Comparison of ENCODE assay signal across 15 mouse cellular contexts in the genomic region with DNA sequence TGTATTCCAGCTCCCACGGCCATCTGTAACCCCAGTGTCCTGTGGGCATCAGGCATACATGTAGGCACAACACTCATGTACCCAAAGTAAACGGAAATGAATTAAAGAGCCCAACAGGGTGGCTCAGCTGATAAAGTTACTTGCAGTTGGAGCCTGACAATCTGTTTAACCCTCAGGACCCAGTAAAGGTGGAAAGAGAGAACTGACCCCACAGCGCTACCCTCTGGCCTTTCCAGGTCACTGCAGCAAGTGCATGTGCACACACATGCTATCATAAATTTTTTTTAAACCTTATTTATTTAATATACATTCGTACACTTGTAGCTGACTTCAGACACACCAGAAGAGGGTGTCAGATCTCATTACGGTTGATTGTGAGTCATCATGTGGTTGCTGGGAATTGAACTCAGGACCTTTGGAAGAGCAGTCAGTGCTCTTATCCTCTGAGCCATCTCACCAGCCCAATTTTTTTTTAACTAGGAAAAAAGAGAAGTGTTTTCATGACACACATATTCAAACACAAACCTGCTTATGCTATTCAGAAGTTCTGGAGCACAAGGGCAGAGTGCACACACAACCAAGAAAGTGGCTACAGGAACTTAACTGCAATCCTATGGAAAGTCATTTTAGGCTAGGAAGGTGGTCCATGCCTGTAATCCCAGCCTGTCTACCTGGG. TPM values are rescaled to one million over a fixed set of nuclear protein-coding genes. Genes with fewer than 3 reads are reported as not detected.
DNase-seq lines count a peak whose midpoint lies in the region; ATAC-seq and TF ChIP-seq lines count a peak whose summit lies in the region.
"Had no signal": no experiment of that assay in that cellular context is flagged by ENCODE, and none has a peak within 500 bp of the region (broad histone marks: within the 10 kb centered on the region; RNA-seq: fewer than 3 reads in every experiment).

No protein-coding gene starts in this region.

- H3K4me3 ChIP-seq in kidney, postnatal 0 days (replicated peaks; ENCODE audit: low read depth, low read length): no peak overlapping the region
- H3K4me3 ChIP-seq in kidney, embryonic 14.5 days (ENCODE audit: low read length): no peak overlapping the region
- H3K4me3 ChIP-seq: heart, embryonic 10.5 days; midbrain, embryonic 15.5 days had no signal

- H3K4me1 ChIP-seq in kidney, postnatal 0 days (replicated peaks; ENCODE audit: insufficient read depth, low read length): no peaks in the 10 kb centered on the region
- H3K4me1 ChIP-seq in kidney, embryonic 14.5 days (ENCODE audit: control insufficient read depth, insufficient read depth, low read length): no peaks in the 10 kb centered on the region
- H3K4me1 ChIP-seq: heart, embryonic 10.5 days; midbrain, embryonic 15.5 days had no signal

- 76% methylated on average over 5 of the region's 5 CpGs for WGBS in kidney, postnatal 0 days
- 83% methylated on average over 5 of the region's 5 CpGs for WGBS in kidney, embryonic 14.5 days

- no peaks in the 10 kb centered on the region for H3K9me3 ChIP-seq in kidney, postnatal 0 days (replicated peaks; ENCODE audit: low read length)
- no peaks in the 10 kb centered on the region for H3K9me3 ChIP-seq in kidney, embryonic 14.5 days (ENCODE audit: control insufficient read depth, low read length)
- H3K9me3 ChIP-seq: heart, embryonic 10.5 days; midbrain, embryonic 15.5 days had no signal

- no peak overlapping the region for H3K4me2 ChIP-seq in kidney, postnatal 0 days (ENCODE audit: low read length)
- no peak overlapping the region for H3K4me2 ChIP-seq in kidney, embryonic 14.5 days (replicated peaks; ENCODE audit: low read depth, low read length)
- H3K4me2 ChIP-seq: midbrain, embryonic 15.5 days had no signal

- no peak overlapping the region for H3K27ac ChIP-seq in kidney, postnatal 0 days
- no peak overlapping the region for H3K27ac ChIP-seq in kidney, embryonic 14.5 days (ENCODE audit: low read depth, low read length)
- H3K27ac ChIP-seq: heart, embryonic 10.5 days; midbrain, embryonic 15.5 days had no signal

- TF ChIP-seq CTCF in kidney, postnatal 0 days (IDR thresholded peaks at IDR 0.05; ENCODE audit: low read depth): peak; percentile 46; the same call in 1 of the 2 replicates

- no peaks in the 10 kb centered on the region for H3K27me3 ChIP-seq in kidney, postnatal 0 days (ENCODE audit: insufficient read depth, low read length)
- H3K27me3 ChIP-seq in kidney, embryonic 14.5 days (ENCODE audit: control insufficient read depth, insufficient read depth, low read length): no peaks in the 10 kb centered on the region
- H3K27me3 ChIP-seq: midbrain, embryonic 15.5 days had no signal

- DNase-seq in kidney, postnatal 0 days (ENCODE audit: low spot score): no peak
- DNase-seq in thymus, postnatal 4 days: peak; percentile 55
- no peak for DNase-seq in thymus, postnatal 36 days
- DNase-seq in c-Kit-positive CD71-positive TER-119-positive erythroid progenitor cells, embryonic 14.5 days (ENCODE audit: low spot score): peak; percentile 7
- DNase-seq in urinary bladder, adult 18-20 months (ENCODE audit: low spot score in 2 of 2): no peak
- no peak for DNase-seq in layer of hippocampus, adult 18-20 months (ENCODE audit: low spot score in 2 of 2)
- DNase-seq: embryo, embryonic 11 days; left cerebral cortex, postnatal 4 days; right cerebral cortex, adult 18-20 months had no signal

- H3K9ac ChIP-seq in kidney, postnatal 0 days (ENCODE audit: low read depth, low read length): no peak overlapping the region
- no peak overlapping the region for H3K9ac ChIP-seq in kidney, embryonic 14.5 days (ENCODE audit: low read depth, low read length)
- H3K9ac ChIP-seq: midbrain, embryonic 15.5 days had no signal

- no peak for ATAC-seq in kidney, postnatal 0 days (replicated peaks; ENCODE audit: low FRiP score, low read depth)
- no peak for ATAC-seq in kidney, embryonic 14.5 days (ENCODE audit: low FRiP score, low TSS enrichment)
- ATAC-seq: activated CD4-positive, CD25-positive, alpha-beta regulatory T cell, adult 4 months; forebrain, embryonic 14.5 days; intestine, embryonic 16.5 days; midbrain, embryonic 15.5 days had no signal

- H3K36me3 ChIP-seq in kidney, postnatal 0 days (ENCODE audit: insufficient read depth, low read length): peaks cover 41% of the 10 kb centered on the region
- H3K36me3 ChIP-seq in kidney, embryonic 14.5 days (ENCODE audit: control insufficient read depth, insufficient read depth, low read length): peaks cover 71% of the 10 kb centered on the region

RNA-seq across cellular contexts. Expression of gene Atf1, which starts 42.7 kb away (rescaled TPM):
- 30.2 and 33.9 TPM in 2 replicates for polyA plus RNA-seq in kidney, postnatal 0 days (2015; fragmentation: Nextera tagmentation; extraction: Ambion mirVana)
- 48.4 and 57.8 TPM in 2 replicates for polyA plus RNA-seq in kidney, embryonic 14.5 days (2014; fragmentation: Nextera tagmentation; extraction: Ambion mirVana)
- total RNA-seq in layer of hippocampus, adult 18-20 months (2021): 10 to 100 TPM; 20.3 to 23.4 TPM

Comparison
In these comparisons a context has a peak if more than half of its experiments do, and no peak if none do; other contexts are left out.
1. DNase-seq: peak in thymus, postnatal 4 days (single experiment) and c-Kit-positive CD71-positive TER-119-positive erythroid progenitor cells, embryonic 14.5 days (single experiment); none in kidney, postnatal 0 days (single experiment), thymus, postnatal 36 days (0 of 2), urinary bladder, adult 18-20 months (0 of 2) and layer of hippocampus, adult 18-20 months (0 of 2).